Mouse (Mus musculus): ENCODE data around the gene Pitpnm3.

DNA sequence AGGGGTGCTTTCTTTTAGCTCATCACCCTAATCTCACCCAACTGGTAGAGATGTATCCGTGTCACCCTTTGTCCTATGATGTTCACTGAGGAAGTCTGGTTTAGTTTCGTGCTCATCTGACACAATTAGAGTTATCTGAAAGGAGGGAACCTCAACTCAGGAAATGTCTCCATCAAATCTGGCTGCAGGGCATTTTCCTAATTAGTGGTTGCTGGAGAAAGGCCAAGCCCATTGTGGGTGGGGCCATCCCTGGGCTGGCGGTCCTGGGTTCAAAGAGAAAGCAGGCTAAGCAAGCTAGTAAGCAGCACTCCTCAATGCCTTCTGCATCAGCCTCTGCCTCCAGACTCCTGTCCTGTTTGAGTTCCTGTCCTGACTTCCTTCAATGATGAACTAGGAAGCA is 83.4 kb downstream of the Pitpnm3 start:
- no peak for TF ChIP-seq CTCF (IDR thresholded peaks at IDR 0.05; ENCODE audit: borderline replicate concordance, insufficient read depth, low read depth, low read length)
- TF ChIP-seq POLR2A (IDR thresholded peaks at IDR 0.05; ENCODE audit: borderline replicate concordance, insufficient read depth, low read length), result no peak

Measured in cerebellum, adult 2 months (tissue).